Mouse (Mus musculus) ES-E14 (cell line): ENCODE data around the gene AI413582. TPM values are rescaled to one million over a fixed set of nuclear protein-coding genes. Genes with fewer than 3 reads are reported as not detected.

ENCODE experiments used
- DNase-seq: peaks from one replicate; pipeline ENCODE4 v3.0.0-alpha.2; 2013; ENCODE audit warnings: low read depth, low spot score
- H3K27ac ChIP-seq: 2 replicates; pipeline ENCODE4 v1.5.1; 2012; ENCODE audit warnings: low read depth, mild to moderate bottlenecking, low read length, moderate library complexity, mixed read lengths; ENCODE audit not compliant: poor library complexity, insufficient read depth, severe bottlenecking
- H3K36me3 ChIP-seq: 2 replicates; pipeline ENCODE4 v1.6.1; 2012; ENCODE audit warnings: mild to moderate bottlenecking, low read length, moderate library complexity, mixed read lengths; ENCODE audit not compliant: control insufficient read depth, poor library complexity, insufficient read depth, severe bottlenecking
- H3K4me1 ChIP-seq, 2 experiments: fragments of 150-350 bp in 1 of 2; sonication (generic) in 1 of 2; 2 replicates each; pipeline ENCODE4 v1.6.1; 2012; ENCODE audit warnings: low read length in 2 of 2, mild to moderate bottlenecking in 1 of 2, mixed read lengths in 1 of 2; ENCODE audit not compliant: control insufficient read depth in 2 of 2, insufficient read depth in 2 of 2, poor library complexity in 1 of 2
- H3K4me3 ChIP-seq, 2 experiments: fragments of 150-350 bp in 1 of 2; sonication (generic) in 1 of 2; 2 replicates each; pipeline ENCODE4 v1.5.1; 2012; ENCODE audit warnings: low read length in 2 of 2, low read depth in 1 of 2, mild to moderate bottlenecking in 1 of 2, mixed read lengths in 1 of 2; ENCODE audit not compliant: insufficient read depth in 1 of 2, poor library complexity in 1 of 2, severe bottlenecking in 1 of 2
- H3K9ac ChIP-seq: 2 replicates; pipeline ENCODE4 v1.6.1; 2012; ENCODE audit warnings: low read depth, mild to moderate bottlenecking, low read length, mixed read lengths; ENCODE audit not compliant: poor library complexity, insufficient read depth, severe bottlenecking
- H3K9me3 ChIP-seq: fragments of 150-350 bp; sonication (generic); 2 replicates; pipeline ENCODE4 v1.6.1; 2012; ENCODE audit warnings: low read depth, mild to moderate bottlenecking, low read length; ENCODE audit not compliant: control insufficient read depth, insufficient read depth
- CHD2 ChIP-seq: IDR thresholded peaks from 2 replicates; pipeline ENCODE4 v1.6.1; 2014; ENCODE audit warnings: mild to moderate bottlenecking, low read depth, low read length, inconsistent platforms
- HCFC1 ChIP-seq: IDR thresholded peaks from 2 replicates; pipeline ENCODE4 v1.6.1; 2012; ENCODE audit warnings: low read length, inconsistent platforms, borderline replicate concordance; ENCODE audit not compliant: insufficient read depth
- MAFK ChIP-seq: IDR thresholded peaks from 2 replicates; pipeline ENCODE4 v1.6.1; 2014; ENCODE audit warnings: mild to moderate bottlenecking, low read depth, low read length, inconsistent platforms; ENCODE audit not compliant: insufficient read depth
- ZC3H11A ChIP-seq: IDR thresholded peaks from 2 replicates; pipeline ENCODE4 v1.6.1; 2012; ENCODE audit warnings: low read depth, mild to moderate bottlenecking, inconsistent platforms, low read length, borderline replicate concordance
- ZNF384 ChIP-seq: IDR thresholded peaks from 2 replicates; pipeline ENCODE4 v1.6.1; 2012; ENCODE audit warnings: low read depth, low read length, inconsistent platforms
- in situ Hi-C, 2 experiments: fragments of 600-800 bp; cut with MboI; formaldehyde crosslinking; loops; one replicate each; pipeline ENCODE4 v1.15.1; 2025; ENCODE audit warnings: low sequenced_read_pairs in 2 of 2, inconsistent platforms in 1 of 2; ENCODE audit not compliant: unreplicated experiment in 2 of 2
- total RNA-seq: library from RNA; depleted of rRNA; stranded (reverse); fragments of 300-350 nt; gene quantifications from 2 replicates; pipeline ENCODE4 v1.2.3, GENCODE M21; 2012; rRNA removed

The AI413582 gene
- total RNA-seq, 1 experiment: 9.2 TPM

DNA sequence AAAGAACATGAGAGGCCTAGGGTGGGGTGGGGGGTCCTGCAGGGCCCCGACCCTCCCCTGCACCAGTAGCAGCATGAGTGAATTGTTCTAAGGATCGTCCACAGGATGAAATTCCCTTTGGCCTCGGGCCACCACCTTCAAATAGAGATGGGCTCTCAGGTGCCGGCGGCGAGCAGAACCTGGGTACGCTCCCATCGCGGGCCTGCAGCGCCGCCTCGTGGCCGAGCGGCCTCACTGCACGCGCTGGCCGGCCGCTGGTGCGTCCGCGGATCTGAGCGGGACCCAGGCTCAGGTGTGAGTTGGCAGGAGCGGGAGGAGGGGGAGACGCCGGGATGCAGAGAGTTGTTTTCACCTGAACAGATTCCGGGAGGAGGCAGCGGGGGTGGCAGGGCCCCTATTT lies 45.0 kb downstream of the AI413582 start:
- Histone ChIP-seq H3K4me3 (peak overlapping the region; percentile 23 to 29; a peak in 1 of 4 replicates), H3K9me3 (no peaks in the 10 kb centered on the region), H3K4me1 (peaks cover 2 to 3% of the 10 kb centered on the region in 2 experiments; a peak in 2 of 4 replicates), H3K9ac (no peak overlapping the region), H3K36me3 (no peaks in the 10 kb centered on the region), H3K27ac (no peak overlapping the region)
- in situ Hi-C loops: loop anchor here in 1 of 2 experiments (25.0 kb wide), 1 partner anchor 333 kb away; no protein-coding TSS in a partner anchor
- no peak for DNase-seq
- no peak for TF ChIP-seq MAFK
- TF ChIP-seq HCFC1: no peak
- no peak for TF ChIP-seq ZNF384
- TF ChIP-seq CHD2: no peak
- TF ChIP-seq ZC3H11A: peak; percentile 94

DNA sequence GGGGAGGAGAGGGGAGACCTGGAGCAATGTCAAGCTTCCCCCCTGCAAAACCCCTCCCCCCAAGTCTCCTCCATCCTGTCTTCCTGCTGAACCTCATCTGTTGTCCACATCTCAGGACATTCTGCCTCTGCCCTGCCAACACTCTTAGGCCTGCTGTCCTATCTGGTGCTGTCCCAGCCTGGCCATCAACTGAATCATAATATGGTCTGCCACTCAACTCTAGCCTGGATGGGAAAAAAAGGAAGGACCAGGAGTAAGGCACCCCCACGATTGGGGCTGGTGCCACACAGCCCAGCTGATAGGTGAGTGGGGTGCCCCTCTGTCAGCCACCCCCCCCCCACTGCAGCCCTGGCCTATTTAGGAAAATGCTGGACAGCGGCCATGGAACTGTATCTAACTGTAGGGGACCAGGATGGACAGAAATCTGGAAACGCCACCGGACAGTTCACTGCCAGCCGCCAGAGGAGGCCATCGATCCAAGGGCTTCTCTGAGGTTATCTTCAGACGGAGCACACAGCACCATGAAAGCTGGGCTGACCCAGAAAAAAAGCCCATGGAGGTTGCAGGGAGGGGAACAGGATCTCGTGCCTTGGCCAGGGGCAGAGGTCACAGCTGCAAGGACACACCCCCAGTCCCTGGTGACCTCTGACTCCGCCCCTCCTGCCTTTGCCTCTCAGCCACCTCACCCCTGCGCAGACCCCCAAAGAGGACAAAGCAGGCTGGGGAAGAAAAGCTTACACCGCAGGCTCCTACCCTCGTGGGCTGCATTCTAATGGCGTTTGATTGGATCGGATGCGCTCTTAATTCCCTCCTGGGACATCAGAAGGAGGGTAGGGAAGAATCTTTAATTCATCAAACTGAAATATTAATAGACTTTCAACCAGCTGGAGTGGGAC lies 46.6 kb downstream of the AI413582 start:
- Histone ChIP-seq H3K4me1 (peaks cover 2 to 3% of the 10 kb centered on the region in 2 experiments; a peak in 2 of 4 replicates), H3K27ac (no peak overlapping the region), H3K9ac (no peak overlapping the region), H3K9me3 (no peaks in the 10 kb centered on the region), H3K4me3 (no peak overlapping the region), H3K36me3 (no peaks in the 10 kb centered on the region)
- no peak for DNase-seq
- TF ChIP-seq ZNF384: no peak
- TF ChIP-seq HCFC1: no peak
- TF ChIP-seq MAFK: no peak
- TF ChIP-seq CHD2: no peak
- no peak for TF ChIP-seq ZC3H11A
- in situ Hi-C loops: loop anchor here (10.0 to 25.0 kb wide), 2 partner anchors 304 to 332 kb away; no protein-coding TSS in a partner anchor

DNA sequence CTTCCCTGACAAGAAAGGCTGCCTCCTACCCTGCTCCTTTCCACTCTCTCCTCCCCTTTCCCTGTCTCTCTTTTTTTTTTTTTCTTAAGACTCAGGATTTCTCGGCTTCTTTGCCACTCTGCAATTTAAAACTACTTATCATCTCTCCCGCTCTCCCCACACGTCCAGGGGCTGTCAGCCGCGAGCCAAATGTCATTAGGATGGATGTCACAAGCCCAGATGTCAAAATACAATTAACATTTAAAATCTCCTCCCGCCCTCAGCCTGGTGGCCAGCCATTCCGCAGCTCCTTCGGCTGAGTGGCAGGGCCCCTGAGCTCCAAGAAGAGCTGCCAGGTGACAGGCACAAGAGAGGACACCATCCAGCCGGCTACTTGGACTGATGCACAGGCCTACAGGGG lies 47.3 kb downstream of the AI413582 start:
- no peak overlapping the region for H3K9ac ChIP-seq
- H3K27ac ChIP-seq: no peak overlapping the region
- TF ChIP-seq ZC3H11A (no peak), ZNF384 (no peak), MAFK (no peak), CHD2 (no peak), HCFC1 (no peak)
- in situ Hi-C loops: loop anchor here (10.0 to 25.0 kb wide), 2 partner anchors 303 to 331 kb away; no protein-coding TSS in a partner anchor
- no peaks in the 10 kb centered on the region for H3K36me3 ChIP-seq
- no peaks in the 10 kb centered on the region for H3K9me3 ChIP-seq
- peaks cover 2 to 5% of the 10 kb centered on the region in 2 experiments; a peak in 2 of 4 replicates for H3K4me1 ChIP-seq
- DNase-seq: no peak
- no peak overlapping the region for H3K4me3 ChIP-seq

DNA sequence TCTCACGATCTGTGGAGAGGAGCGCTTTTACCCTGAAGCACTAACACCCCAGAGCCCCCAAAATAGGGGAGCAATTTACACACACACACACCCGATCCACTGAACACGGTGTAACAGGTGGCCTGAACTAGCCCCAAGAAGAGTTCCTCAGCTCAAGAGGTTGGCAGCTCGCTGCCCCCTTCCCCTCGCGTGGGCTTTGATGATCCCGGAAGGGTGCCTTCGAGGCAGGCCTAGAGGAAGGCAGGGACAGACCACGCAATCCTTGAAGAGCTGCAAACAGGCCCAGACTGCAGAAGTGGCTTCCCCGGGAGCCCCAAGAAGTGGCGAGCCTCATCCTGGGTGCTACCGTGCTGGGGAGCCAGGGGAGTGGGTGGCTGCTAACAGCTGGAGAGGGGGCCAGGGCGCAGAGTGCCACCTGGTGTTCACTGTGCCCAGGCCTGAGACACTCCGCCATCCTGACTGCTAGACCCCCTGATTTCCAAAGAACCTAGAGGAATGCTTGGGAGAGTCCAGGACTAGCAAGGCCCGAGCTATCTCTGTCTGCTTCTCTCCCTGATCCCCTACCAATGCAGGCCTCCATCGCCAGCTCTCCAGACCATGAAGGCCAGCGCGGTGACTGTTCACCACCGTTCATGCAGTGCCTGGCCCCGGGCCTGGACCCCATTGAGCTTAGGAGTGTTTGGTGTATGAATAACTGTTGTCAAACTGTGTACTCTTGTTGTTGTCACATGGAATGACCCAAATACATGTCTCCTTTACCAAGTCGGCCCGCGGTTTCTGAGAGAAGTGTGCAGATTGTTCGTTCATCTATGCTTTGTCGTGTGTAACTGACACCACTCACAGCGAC lies 51.4 kb downstream of the AI413582 start:
- no peak overlapping the region for H3K27ac ChIP-seq
- DNase-seq: no peak
- TF ChIP-seq ZC3H11A (no peak), CHD2 (no peak), HCFC1 (no peak), MAFK (no peak), ZNF384 (no peak)
- no peak overlapping the region for H3K4me3 ChIP-seq
- H3K36me3 ChIP-seq: no peaks in the 10 kb centered on the region
- H3K9me3 ChIP-seq: no peaks in the 10 kb centered on the region
- H3K4me1 ChIP-seq: peaks cover 1 to 9% of the 10 kb centered on the region in 2 experiments; a peak in 1 of 4 replicates
- no peak overlapping the region for H3K9ac ChIP-seq
- in situ Hi-C loops: loop anchor here (10.0 to 25.0 kb wide), 2 partner anchors 299 to 327 kb away; no protein-coding TSS in a partner anchor

Other genes with a start within 250 kb of the AI413582 start
- 0.49 and 0.74 TPM in 2 replicates for gene Grm4, start 44.4 kb downstream of the AI413582 start, total RNA-seq
- gene Hmga1, start 9.3 kb downstream of the AI413582 start, total RNA-seq: 142 and 175 TPM in 2 replicates
- gene Nudt3, start 57.7 kb upstream of the AI413582 start, total RNA-seq: 79.9 and 97.9 TPM in 2 replicates
- gene RPS10-NUDT3, start 69.5 kb upstream of the AI413582 start, total RNA-seq: not detected in 2 replicates
- gene Rps10, start 70.9 kb upstream of the AI413582 start, total RNA-seq: 1,842 and 2,049 TPM in 2 replicates
- gene Pacsin1, start 89.8 kb upstream of the AI413582 start, total RNA-seq: 7.9 and 8.8 TPM in 2 replicates
- 0.53 TPM in 1 of 2 replicates, not detected in the other for gene Spdef, start 163.2 kb upstream of the AI413582 start, total RNA-seq